Mouse (Mus musculus): Measurements from ENCODE around the gene Zc2hc1c.

Gene Zc2hc1c

DNA sequence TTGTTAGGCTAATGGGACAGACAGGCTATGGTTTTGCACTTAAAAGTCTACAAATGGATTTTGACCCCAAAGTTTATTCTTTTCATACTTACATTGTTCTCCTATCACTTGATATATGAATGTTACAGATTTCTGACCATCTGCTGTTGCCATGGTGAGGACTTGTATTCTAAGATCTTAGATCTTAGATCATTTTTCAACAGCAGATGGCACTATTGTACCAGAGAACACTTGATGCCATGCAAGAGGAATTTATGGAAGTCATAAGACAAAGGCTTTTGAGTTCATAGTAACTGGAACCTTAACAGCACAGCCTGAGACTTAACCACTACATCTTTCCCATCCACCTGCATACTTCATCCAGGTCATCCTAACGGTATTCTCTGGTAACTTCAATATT lies 52.7 kb downstream of the Zc2hc1c start:
- peak; percentile 43 to 55 for DNase-seq

DNA sequence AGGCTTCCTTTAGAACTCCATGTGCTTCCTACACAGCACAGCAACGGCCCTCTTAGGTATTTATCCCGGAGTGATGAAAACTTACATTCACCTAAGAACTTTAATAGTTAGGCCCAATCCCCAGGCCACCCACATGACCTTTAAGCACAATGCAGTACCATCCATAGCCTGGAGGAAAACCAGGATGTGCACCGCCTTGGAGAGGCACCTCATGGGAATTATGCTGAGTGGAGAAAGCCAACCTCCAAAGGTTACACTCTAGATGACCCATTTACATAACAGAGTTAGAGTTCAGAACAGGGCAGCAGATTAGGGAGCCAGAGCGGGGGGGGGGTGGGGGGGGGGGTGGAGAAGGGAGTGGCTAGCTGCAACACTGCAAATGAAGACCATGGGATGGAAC lies 53.9 kb downstream of the Zc2hc1c start:
- DNase-seq, result no peak

DNA sequence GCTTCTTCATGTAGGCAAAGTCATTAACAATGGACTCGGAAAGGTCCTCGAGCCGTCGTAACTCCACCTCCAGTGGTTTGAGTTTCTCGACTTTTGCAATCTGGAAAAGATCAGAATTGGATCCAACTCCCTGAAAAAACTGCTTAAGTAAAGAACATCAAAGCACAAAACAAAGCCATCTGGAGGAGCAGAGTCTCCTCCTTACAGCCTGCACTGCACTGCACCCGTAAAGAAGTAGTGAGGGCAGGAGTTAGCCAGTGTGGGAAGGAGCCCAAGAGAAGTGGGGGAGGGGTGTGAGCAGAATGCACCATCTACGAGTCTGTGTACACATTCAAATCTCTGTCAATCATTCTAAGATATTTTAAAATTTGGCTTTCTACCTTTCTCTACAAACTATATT lies 55.9 kb downstream of the Zc2hc1c start:
- no peak for DNase-seq

DNA sequence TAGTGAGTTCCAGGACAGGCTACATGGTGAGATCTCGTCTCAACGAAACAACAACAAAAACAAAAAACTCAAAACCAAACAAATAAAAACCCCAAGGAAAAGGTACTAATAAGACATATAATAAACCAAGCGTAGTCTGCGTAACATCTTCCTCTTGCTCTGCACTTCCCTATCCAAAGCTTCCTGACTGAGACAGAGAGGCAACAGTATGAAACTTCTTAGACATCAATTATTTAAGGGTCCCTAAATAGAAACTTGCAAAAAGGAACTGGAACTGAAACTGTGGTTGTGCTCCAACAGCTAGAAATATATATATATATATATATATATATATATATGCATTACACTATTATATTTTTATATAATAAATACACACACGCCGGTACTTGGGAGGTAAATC lies 57.2 kb downstream of the Zc2hc1c start:
- peak; percentile 9 to 30 for DNase-seq

DNA sequence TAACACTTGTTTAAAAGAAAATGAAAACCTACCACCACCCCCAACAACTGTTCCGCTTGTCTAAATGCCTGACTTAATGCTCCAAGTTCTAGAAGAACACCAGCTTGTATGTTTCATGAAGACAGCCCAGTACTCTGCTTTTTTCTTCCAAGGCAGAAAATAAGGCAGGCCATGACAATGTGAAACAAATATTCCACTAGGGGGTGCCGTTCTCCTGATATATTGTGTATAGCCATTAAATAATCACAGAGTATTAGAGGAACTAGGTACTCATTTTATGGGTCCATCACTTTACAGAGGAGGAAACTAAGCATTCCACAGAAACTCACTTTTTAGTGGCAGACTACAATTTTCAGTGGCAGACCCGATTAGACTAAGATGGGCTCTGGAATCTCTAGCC lies 58.0 kb downstream of the Zc2hc1c start:
- peak; percentile 71 to 79 for DNase-seq

DNA sequence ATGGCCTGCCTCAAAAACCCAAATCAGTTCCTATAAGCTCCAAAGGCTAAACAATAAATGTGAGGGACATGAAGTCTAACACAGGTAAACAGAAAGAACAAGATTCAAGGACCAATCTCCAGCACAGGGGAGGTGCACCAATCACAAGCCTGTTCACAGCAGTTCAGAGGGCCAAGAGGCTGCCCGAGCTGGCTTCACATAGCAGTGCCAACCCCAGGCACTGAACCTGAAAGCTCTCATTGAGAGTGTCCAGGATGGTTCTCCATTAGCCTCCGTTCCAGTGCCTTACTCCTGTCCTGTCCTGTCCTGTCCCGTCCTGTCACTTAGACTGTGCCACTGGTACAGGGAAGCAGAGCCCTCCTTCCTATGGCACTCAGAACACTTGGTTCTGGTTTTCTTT lies 58.8 kb downstream of the Zc2hc1c start:
- no peak for DNase-seq

DNA sequence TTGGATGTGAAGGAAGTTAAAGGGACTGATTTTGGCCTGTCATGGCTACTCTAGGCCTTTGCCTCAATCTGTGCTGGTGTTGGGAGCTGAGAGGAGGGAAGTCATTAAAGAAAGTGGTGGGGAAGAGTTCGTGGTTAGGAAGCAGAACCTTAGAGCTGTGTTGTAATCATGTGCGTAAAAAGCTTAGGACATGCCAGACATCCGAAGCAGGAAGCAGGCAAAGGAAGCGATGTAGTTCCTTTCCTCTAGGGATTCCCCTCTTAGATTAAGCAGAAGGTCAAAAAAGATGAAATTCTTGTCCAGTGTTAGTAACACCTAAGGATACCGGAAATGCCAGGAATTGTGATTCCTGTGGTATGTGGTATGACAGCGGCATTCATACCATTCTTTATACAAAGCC lies 59.9 kb downstream of the Zc2hc1c start:
- DNase-seq, result no peak
